Mouse (Mus musculus): ENCODE measurements around the gene Rbsn. TPM values are rescaled to one million over a fixed set of nuclear protein-coding genes. Genes with fewer than 3 reads are reported as not detected.

Rbsn gene
- 17.2 TPM for polyA plus RNA-seq (2017; shearing (Covaris generic))

DNA sequence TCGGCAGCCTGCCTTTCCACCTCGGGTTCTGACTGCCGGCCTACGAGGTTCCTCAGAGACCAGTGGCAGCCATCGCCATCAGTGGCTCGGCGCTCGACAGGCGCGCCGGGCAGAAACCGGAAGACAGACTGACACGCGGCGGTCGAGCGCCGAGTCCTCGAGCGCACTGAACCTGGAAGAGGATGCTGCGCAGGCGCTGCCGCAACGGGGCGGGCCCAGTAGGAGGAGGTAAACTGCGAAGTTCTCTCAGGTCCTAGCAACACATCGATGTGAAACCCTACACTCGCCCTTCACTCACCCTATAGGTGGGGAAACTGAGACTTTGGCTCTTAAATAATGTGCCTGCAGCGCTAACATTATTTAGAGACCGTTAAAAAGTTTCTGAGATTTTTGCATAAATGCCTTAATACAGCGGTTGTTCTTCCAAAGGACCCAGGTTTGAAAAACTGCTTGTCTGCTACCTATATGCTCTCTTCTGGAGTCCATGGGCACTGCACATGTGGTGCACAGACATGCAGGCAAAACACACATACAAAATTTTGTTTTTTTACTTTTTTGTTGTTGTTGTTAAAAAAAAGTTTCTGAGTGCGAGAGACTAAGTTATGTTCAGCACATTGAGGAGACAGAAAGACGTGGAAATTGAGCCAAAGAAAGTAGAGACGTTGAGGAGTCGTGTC, at the start of gene Rbsn:
Rbsn (minus strand) TSS at position 153 of the 677 bp plus-strand sequence.

DNA sequence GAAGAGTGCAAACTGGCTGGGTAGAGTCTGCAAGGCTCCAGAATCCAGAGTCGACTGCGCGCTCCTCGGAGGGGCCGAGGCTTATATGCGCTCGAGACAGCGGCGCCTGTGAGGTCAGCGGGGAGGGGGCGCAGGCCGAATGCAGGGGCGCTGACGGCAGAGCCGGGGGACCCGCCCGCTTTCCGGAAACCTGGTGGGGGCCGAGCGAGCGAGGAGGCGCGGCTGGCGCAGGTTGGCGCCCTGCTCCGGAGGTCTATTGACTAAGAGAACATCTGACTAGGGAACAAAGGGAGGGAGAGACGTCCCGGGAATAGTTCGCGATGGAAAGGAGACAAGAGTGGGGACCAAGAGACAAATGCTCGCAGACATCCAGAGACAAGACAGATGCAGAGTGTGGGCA, 29.9 kb upstream of the Rbsn start, which contains the start of gene Trh:
Trh (minus strand) TSS at position 60 of the 400 bp plus-strand sequence.

DNA sequence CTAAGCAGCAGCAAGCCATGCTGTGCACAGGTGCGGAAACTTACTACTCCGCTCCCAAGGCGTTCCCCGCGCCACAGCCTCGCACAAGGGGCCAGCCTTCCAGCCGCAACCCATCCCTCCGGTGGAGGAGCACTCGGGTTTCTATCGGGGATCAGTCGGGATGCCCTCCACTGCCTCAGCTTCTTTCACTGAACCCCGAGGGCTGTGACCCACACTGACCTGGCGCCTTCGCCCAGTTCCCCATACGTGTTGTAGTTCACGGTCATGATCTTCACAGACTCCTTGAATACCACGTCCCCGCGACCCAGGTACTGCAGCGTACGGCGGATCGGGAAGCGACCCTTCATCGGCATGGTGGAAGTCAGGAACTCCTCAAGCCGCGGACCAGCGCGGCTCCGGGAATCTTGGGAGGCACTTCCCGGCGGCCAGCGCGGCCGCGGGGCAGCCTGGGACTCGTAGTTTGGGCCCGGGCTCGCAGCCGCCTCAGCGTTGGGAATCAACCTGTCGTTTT, 31.0 kb downstream of the Rbsn start, which contains the start of gene Mrps25:
Mrps25 (minus strand) TSS at position 413 of the 511 bp plus-strand sequence.

Other genes starting within 250 kb of the Rbsn start
- gene Fgd5, start 236.0 kb downstream of the Rbsn start, polyA plus RNA-seq (2017; shearing (Covaris generic)): not detected
- 79.7 TPM for gene Nr2c2, start 123.5 kb downstream of the Rbsn start, polyA plus RNA-seq (2017; shearing (Covaris generic))
- 27.6 TPM for gene Mrps25, start 30.9 kb downstream of the Rbsn start, polyA plus RNA-seq (2017; shearing (Covaris generic))
- gene Trh, start 29.7 kb upstream of the Rbsn start, polyA plus RNA-seq (2017; shearing (Covaris generic)): not detected

Measured in effector memory CD4-positive, alpha-beta T cell, adult 5 months (primary cell).